Mouse (Mus musculus) left cerebral cortex, postnatal 36 days (tissue): Measurements from ENCODE around the gene Trim5. TPM values are rescaled to one million over a fixed set of nuclear protein-coding genes. Genes with fewer than 3 reads are reported as not detected.

ENCODE experiments used
- DNase-seq, 2 experiments: peaks; one replicate each; pipeline ENCODE4 v3.0.0; 2021 to 2022; ENCODE audit warnings: low spot score in 2 of 2, mixed read lengths in 1 of 2
- intact Hi-C: fragments of 180-260 bp; cut with DNase I; formaldehyde crosslinking; loops from one replicate; pipeline ENCODE4 v1.15.1; 2025
- total RNA-seq, 2 experiments: library from RNA; stranded (reverse); gene quantifications; 2 replicates each; pipeline ENCODE4 v1.2.3; 2021

The Trim5 gene
- total RNA-seq, 2 experiments from 2014 or later = 0.39 to 1.1 TPM

DNA sequence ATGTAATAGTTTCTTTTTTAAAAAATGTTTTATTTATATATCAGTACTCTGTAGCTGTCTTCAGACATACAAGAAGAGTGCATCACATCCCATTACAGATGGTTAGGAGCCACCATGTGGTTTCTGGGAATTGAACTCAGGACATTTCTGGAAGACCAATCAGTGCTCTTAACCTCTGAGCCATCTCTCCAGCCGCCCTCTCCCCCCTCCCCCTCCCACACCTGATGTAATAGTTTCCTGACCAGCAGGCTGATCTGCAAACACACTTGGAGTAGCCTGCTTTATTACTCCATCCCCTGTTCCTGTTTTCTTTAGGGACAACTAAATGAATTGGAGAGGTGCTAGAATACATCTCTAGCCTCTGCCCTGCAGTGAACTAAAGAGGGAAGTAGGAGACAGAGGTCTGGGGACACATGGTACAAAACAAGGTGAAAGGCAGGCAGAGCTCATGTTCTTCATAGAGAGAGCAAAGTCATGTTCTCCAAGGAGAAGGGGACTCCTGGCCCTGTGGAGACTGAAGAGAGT is 71.8 kb downstream of the Trim5 start:
- DNase-seq = no peak
- intact Hi-C loops = no loop called here

Other genes with a start within 250 kb of the Trim5 start
- not detected for gene Olfr642, start 235.4 kb downstream of the Trim5 start, total RNA-seq
- gene 4930516K23Rik, start 226.6 kb downstream of the Trim5 start, total RNA-seq = not detected
- gene Olfr644, start 216.2 kb downstream of the Trim5 start, total RNA-seq = not detected
- not detected for gene Olfr645, start 202.6 kb downstream of the Trim5 start, total RNA-seq
- gene Olfr646, start 183.2 kb downstream of the Trim5 start, total RNA-seq = not detected
- gene Ubqln5, start 158.3 kb downstream of the Trim5 start, total RNA-seq = not detected
- gene Olfr643, start 150.7 kb downstream of the Trim5 start, total RNA-seq = not detected
- gene Ubqln3, start 144.8 kb downstream of the Trim5 start, total RNA-seq = not detected
- gene Ubqlnl, start 137.5 kb downstream of the Trim5 start, total RNA-seq = not detected
- not detected for gene Olfm5, start 123.3 kb downstream of the Trim5 start, total RNA-seq
- under 1 TPM; 0.15 to 0.45 TPM for gene Olfr648, start 104.7 kb downstream of the Trim5 start, total RNA-seq
- not detected for gene Olfr649, start 92.1 kb downstream of the Trim5 start, total RNA-seq
- under 1 TPM in 1 of 2 experiments, not detected in 1; 0.15 TPM for gene Trim6, start 69.3 kb downstream of the Trim5 start, total RNA-seq
- 1 to 10 TPM in 1 of 2 experiments, under 1 TPM in 1; 0.94 to 1.1 TPM for gene Trim34a, start 43.6 kb downstream of the Trim5 start, total RNA-seq
- 1 to 10 TPM; 1.9 to 2.3 TPM for gene Trim12a, start 27.4 kb upstream of the Trim5 start, total RNA-seq
- gene Trim34b, start 41.4 kb upstream of the Trim5 start, total RNA-seq = under 1 TPM in 1 of 2 experiments, not detected in 1; 0.20 TPM
- gene Trim12c, start 65.3 kb upstream of the Trim5 start, total RNA-seq = 1 to 10 TPM; 1.0 to 1.3 TPM
- gene Trim30b, start 81.8 kb upstream of the Trim5 start, total RNA-seq = not detected
- gene Trim30c, start 112.7 kb upstream of the Trim5 start, total RNA-seq = not detected
- under 1 TPM; 0.69 to 0.93 TPM for gene Trim30a, start 177.1 kb upstream of the Trim5 start, total RNA-seq
- under 1 TPM; 0.35 to 0.59 TPM for gene Trim30d, start 219.8 kb upstream of the Trim5 start, total RNA-seq